Mouse (Mus musculus): ENCODE measurements around the gene Frmd5. TPM values are rescaled to one million over a fixed set of nuclear protein-coding genes. Genes with fewer than 3 reads are reported as not detected.

Frmd5 gene
- polyA plus RNA-seq, 1 experiment from 2014 or later: 0.78 TPM

- Histone ChIP-seq H3K9ac (no peak overlapping the region), H3K9me3 (no peaks in the 10 kb centered on the region), H3K27me3 (no peaks in the 10 kb centered on the region), H3K4me3 (no peak overlapping the region), H3K4me2 (no peak overlapping the region), H3K4me1 (no peaks in the 10 kb centered on the region), H3K36me3 (no peaks in the 10 kb centered on the region), H3K27ac (no peak overlapping the region)
- no peak for ATAC-seq (ENCODE audit: insufficient number of reproducible peaks, low FRiP score, low TSS enrichment, low read depth)
- 63% methylated on average over 6 of the region's 6 CpGs for WGBS
Observed at GRCm38 (mm10) chr2:121676951-121677648, 129.8 kb downstream of the Frmd5 start.

GRCm38 (mm10) chr2:121675895-121676294 lies 131.0 kb downstream of the Frmd5 start:
- H3K36me3 ChIP-seq: no peaks in the 10 kb centered on the region
- no peak overlapping the region for H3K4me3 ChIP-seq
- no peaks in the 10 kb centered on the region for H3K27me3 ChIP-seq
- no peak for ATAC-seq (ENCODE audit: insufficient number of reproducible peaks, low FRiP score, low TSS enrichment, low read depth)
- H3K9ac ChIP-seq: no peak overlapping the region
- H3K9me3 ChIP-seq: no peaks in the 10 kb centered on the region
- no peak overlapping the region for H3K27ac ChIP-seq
- H3K4me1 ChIP-seq: no peaks in the 10 kb centered on the region
- WGBS: 79% methylated on average over 5 of the region's 5 CpGs
- H3K4me2 ChIP-seq: no peak overlapping the region

- H3K27ac ChIP-seq: no peak overlapping the region
- no peaks in the 10 kb centered on the region for H3K4me1 ChIP-seq
- H3K4me3 ChIP-seq: no peak overlapping the region
- H3K36me3 ChIP-seq: no peaks in the 10 kb centered on the region
- no peaks in the 10 kb centered on the region for H3K27me3 ChIP-seq
- 82% methylated on average over 3 of the region's 3 CpGs for WGBS
- ATAC-seq (ENCODE audit: insufficient number of reproducible peaks, low FRiP score, low TSS enrichment, low read depth): no peak
- no peak overlapping the region for H3K4me2 ChIP-seq
- H3K9ac ChIP-seq: no peak overlapping the region
- no peaks in the 10 kb centered on the region for H3K9me3 ChIP-seq
Observed at GRCm38 (mm10) chr2:121675136-121675535, 131.8 kb downstream of the Frmd5 start.

- ATAC-seq (ENCODE audit: insufficient number of reproducible peaks, low FRiP score, low TSS enrichment, low read depth): no peak
- no peaks in the 10 kb centered on the region for H3K9me3 ChIP-seq
- H3K4me2 ChIP-seq: no peak overlapping the region
- no peaks in the 10 kb centered on the region for H3K36me3 ChIP-seq
- no peak overlapping the region for H3K27ac ChIP-seq
- H3K27me3 ChIP-seq: no peaks in the 10 kb centered on the region
- WGBS: 47% methylated on average over 8 of the region's 8 CpGs
- no peak overlapping the region for H3K4me3 ChIP-seq
- no peaks in the 10 kb centered on the region for H3K4me1 ChIP-seq
- H3K9ac ChIP-seq: no peak overlapping the region
Observed at GRCm38 (mm10) chr2:121674211-121674610, 132.7 kb downstream of the Frmd5 start.

- 70% methylated on average over 6 of the region's 6 CpGs for WGBS
- Histone ChIP-seq H3K9ac (no peak overlapping the region), H3K27ac (no peak overlapping the region), H3K9me3 (no peaks in the 10 kb centered on the region), H3K4me1 (no peaks in the 10 kb centered on the region), H3K4me3 (no peak overlapping the region), H3K4me2 (no peak overlapping the region), H3K36me3 (no peaks in the 10 kb centered on the region), H3K27me3 (no peaks in the 10 kb centered on the region)
- ATAC-seq (ENCODE audit: insufficient number of reproducible peaks, low FRiP score, low TSS enrichment, low read depth): no peak
Observed at GRCm38 (mm10) chr2:121669846-121670245, 137.0 kb downstream of the Frmd5 start.

GRCm38 (mm10) chr2:121668256-121668655 lies 138.6 kb downstream of the Frmd5 start:
- no peak overlapping the region for H3K9ac ChIP-seq
- ATAC-seq (ENCODE audit: insufficient number of reproducible peaks, low FRiP score, low TSS enrichment, low read depth): no peak
- no peaks in the 10 kb centered on the region for H3K27me3 ChIP-seq
- 82% methylated on average over 4 of the region's 4 CpGs for WGBS
- no peak overlapping the region for H3K4me2 ChIP-seq
- H3K4me1 ChIP-seq: no peaks in the 10 kb centered on the region
- H3K4me3 ChIP-seq: no peak overlapping the region
- H3K9me3 ChIP-seq: no peaks in the 10 kb centered on the region
- no peak overlapping the region for H3K27ac ChIP-seq
- no peaks in the 10 kb centered on the region for H3K36me3 ChIP-seq

- H3K4me2 ChIP-seq: no peak overlapping the region
- H3K27me3 ChIP-seq: no peaks in the 10 kb centered on the region
- H3K27ac ChIP-seq: no peak overlapping the region
- no peaks in the 10 kb centered on the region for H3K4me1 ChIP-seq
- WGBS: 58% methylated on average over 4 of the region's 4 CpGs
- H3K9ac ChIP-seq: no peak overlapping the region
- H3K9me3 ChIP-seq: no peaks in the 10 kb centered on the region
- no peaks in the 10 kb centered on the region for H3K36me3 ChIP-seq
- ATAC-seq (ENCODE audit: insufficient number of reproducible peaks, low FRiP score, low TSS enrichment, low read depth): no peak
- no peak overlapping the region for H3K4me3 ChIP-seq
Observed at GRCm38 (mm10) chr2:121661160-121661502, 145.8 kb downstream of the Frmd5 start.

- Histone ChIP-seq H3K9ac (no peak overlapping the region), H3K4me3 (no peak overlapping the region), H3K27ac (no peak overlapping the region), H3K9me3 (no peaks in the 10 kb centered on the region), H3K27me3 (no peaks in the 10 kb centered on the region), H3K36me3 (no peaks in the 10 kb centered on the region), H3K4me1 (no peaks in the 10 kb centered on the region), H3K4me2 (no peak overlapping the region)
- ATAC-seq (ENCODE audit: insufficient number of reproducible peaks, low FRiP score, low TSS enrichment, low read depth): no peak
- 74% methylated on average over 6 of the region's 6 CpGs for WGBS
Observed at GRCm38 (mm10) chr2:121660461-121661159, 146.3 kb downstream of the Frmd5 start.

- Histone ChIP-seq H3K27me3 (no peaks in the 10 kb centered on the region), H3K9me3 (no peaks in the 10 kb centered on the region), H3K4me2 (no peak overlapping the region), H3K4me1 (no peaks in the 10 kb centered on the region), H3K9ac (no peak overlapping the region), H3K36me3 (no peaks in the 10 kb centered on the region), H3K4me3 (no peak overlapping the region), H3K27ac (no peak overlapping the region)
- 73% methylated on average over 4 of the region's 4 CpGs for WGBS
- no peak for ATAC-seq (ENCODE audit: insufficient number of reproducible peaks, low FRiP score, low TSS enrichment, low read depth)
Observed at GRCm38 (mm10) chr2:121659350-121659749, 147.5 kb downstream of the Frmd5 start.

- H3K9me3 ChIP-seq: no peaks in the 10 kb centered on the region
- no peak overlapping the region for H3K4me2 ChIP-seq
- no peak overlapping the region for H3K27ac ChIP-seq
- H3K9ac ChIP-seq: no peak overlapping the region
- no peak overlapping the region for H3K4me3 ChIP-seq
- no peaks in the 10 kb centered on the region for H3K27me3 ChIP-seq
- 70% methylated on average over 5 of the region's 5 CpGs for WGBS
- no peaks in the 10 kb centered on the region for H3K4me1 ChIP-seq
- no peak for ATAC-seq (ENCODE audit: insufficient number of reproducible peaks, low FRiP score, low TSS enrichment, low read depth)
- no peaks in the 10 kb centered on the region for H3K36me3 ChIP-seq
Observed at GRCm38 (mm10) chr2:121658123-121658767, 148.6 kb downstream of the Frmd5 start.

GRCm38 (mm10) chr2:121655966-121656365 lies 150.9 kb downstream of the Frmd5 start:
- Histone ChIP-seq H3K27ac (no peak overlapping the region), H3K4me1 (no peaks in the 10 kb centered on the region), H3K9ac (no peak overlapping the region), H3K4me3 (no peak overlapping the region), H3K4me2 (no peak overlapping the region), H3K36me3 (no peaks in the 10 kb centered on the region), H3K9me3 (no peaks in the 10 kb centered on the region), H3K27me3 (no peaks in the 10 kb centered on the region)
- 87% methylated on average over 6 of the region's 6 CpGs for WGBS
- ATAC-seq (ENCODE audit: insufficient number of reproducible peaks, low FRiP score, low TSS enrichment, low read depth): no peak

GRCm38 (mm10) chr2:121655106-121655505 lies 151.8 kb downstream of the Frmd5 start:
- Histone ChIP-seq H3K27ac (no peak overlapping the region), H3K36me3 (no peaks in the 10 kb centered on the region), H3K4me3 (no peak overlapping the region), H3K4me2 (no peak overlapping the region), H3K4me1 (no peaks in the 10 kb centered on the region), H3K9ac (no peak overlapping the region), H3K9me3 (no peaks in the 10 kb centered on the region), H3K27me3 (no peaks in the 10 kb centered on the region)
- 68% methylated on average over 8 of the region's 8 CpGs for WGBS
- no peak for ATAC-seq (ENCODE audit: insufficient number of reproducible peaks, low FRiP score, low TSS enrichment, low read depth)
